Mouse (Mus musculus): ENCODE data around the gene Cby1.
"Not testable (repeated sequence)": the region's sequence is repeated elsewhere in the genome, so short reads cannot be mapped to it uniquely, and the experiment has no call there.

Cby1 gene

GRCm38 (mm10) chr15:79658531-79659375 lies at the start of gene Cby1, which contains the start of gene Fam227a:
Gene Cby1 (plus strand): TSS chr15:79659199.
Gene Fam227a (minus strand): TSS chr15:79658956.
- peak; percentile 89 for DNase-seq (ENCODE audit: low spot score)

GRCm38 (mm10) chr15:79609226-79609625 lies 49.8 kb upstream of the Cby1 start:
- no peak for DNase-seq (ENCODE audit: low spot score)

- DNase-seq (ENCODE audit: low spot score): no peak
Observed at GRCm38 (mm10) chr15:79615501-79615900, 43.5 kb upstream of the Cby1 start.

GRCm38 (mm10) chr15:79616729-79617128 lies 42.3 kb upstream of the Cby1 start:
- no peak for DNase-seq (ENCODE audit: low spot score)

DNA sequence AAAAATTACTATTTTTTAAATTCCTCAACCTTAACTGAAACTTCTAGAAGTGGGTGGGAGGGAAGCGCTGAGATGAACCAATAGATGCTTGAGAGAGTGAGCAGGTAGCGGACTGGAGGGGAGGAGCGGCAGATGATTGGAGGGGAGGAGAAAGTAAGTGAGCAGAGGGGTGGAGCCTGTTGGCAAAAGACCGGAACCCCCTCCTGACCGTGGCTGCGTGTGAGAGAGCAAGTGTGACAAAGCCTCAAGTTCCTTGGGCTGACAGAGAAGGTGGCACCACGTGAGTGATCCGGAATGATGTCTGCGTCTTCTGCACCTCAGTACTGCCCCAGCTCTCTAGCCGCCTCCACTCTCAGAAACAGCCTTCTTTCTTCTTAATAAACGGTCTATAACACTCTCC lies 41.9 kb upstream of the Cby1 start:
- DNase-seq (ENCODE audit: low spot score): no peak

GRCm38 (mm10) chr15:79618456-79618855 lies 40.5 kb upstream of the Cby1 start:
- no peak for DNase-seq (ENCODE audit: low spot score)

- no peak for DNase-seq (ENCODE audit: low spot score)
Observed at GRCm38 (mm10) chr15:79619770-79620414, 39.1 kb upstream of the Cby1 start.

GRCm38 (mm10) chr15:79630471-79630870 lies 28.5 kb upstream of the Cby1 start:
- DNase-seq (ENCODE audit: low spot score): no peak

- DNase-seq (ENCODE audit: low spot score): no peak
Observed at GRCm38 (mm10) chr15:79641135-79641817, 17.7 kb upstream of the Cby1 start.

DNA sequence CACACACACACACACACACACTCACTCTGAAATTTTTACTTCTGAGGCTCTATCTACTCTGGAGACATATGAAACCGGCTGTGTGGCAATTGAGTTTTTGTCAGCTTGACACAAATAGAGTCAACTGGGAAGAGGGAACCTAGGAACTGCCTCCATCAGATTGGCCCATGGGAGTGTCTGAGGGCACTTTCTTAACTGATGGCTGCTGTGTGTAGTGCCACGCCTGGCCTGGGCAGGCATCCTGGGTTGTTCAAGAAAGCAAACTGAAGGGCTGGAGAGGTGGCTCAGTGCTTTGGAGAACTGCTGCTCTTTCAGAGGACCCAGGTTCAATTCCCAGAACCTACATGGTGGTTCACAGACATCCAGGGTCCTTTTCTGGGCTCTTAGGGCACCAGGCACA lies 13.5 kb upstream of the Cby1 start:
- no peak for DNase-seq (ENCODE audit: low spot score)

DNA sequence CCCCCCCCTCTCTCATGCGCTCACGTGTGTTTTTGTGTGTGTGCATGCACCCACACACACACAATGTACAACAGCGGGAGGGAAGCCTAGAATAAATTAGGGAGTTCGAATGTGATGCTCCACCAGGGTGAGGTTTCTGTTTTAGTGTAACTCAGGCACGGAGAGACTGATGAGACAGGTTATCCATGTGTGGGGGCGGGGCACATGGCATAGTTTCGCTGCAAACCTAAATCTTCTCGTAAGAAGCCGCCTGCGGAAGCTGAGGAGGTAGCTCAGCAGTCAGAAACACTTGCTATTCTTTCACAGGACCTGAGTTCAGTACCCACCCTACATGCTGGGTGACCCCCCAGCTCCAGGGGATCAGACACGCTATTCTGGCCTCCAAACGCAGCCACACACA lies 10.9 kb upstream of the Cby1 start:
- DNase-seq (ENCODE audit: low spot score): no peak

GRCm38 (mm10) chr15:79650569-79650968 lies 8.4 kb upstream of the Cby1 start:
- DNase-seq (ENCODE audit: low spot score): no peak

DNA sequence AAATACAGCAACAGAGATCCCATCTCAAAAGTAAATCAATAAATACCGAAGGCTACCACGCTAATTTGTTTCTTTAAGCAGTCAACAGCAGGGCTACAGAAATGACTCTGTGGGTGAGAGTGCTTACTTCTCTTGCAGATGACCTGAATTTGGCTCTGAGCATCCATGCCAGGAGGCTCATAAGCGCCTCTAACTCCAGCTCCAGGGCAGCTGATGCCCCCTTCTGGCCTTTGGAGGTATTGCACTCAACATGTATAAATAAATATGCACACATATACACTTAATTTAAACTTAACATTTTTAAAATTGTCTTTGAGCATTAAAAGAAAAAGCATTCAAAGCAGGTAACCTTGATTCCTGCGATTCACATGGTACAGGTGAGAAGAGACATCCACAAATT lies 7.5 kb upstream of the Cby1 start:
- DNase-seq (ENCODE audit: low spot score): no peak

DNA sequence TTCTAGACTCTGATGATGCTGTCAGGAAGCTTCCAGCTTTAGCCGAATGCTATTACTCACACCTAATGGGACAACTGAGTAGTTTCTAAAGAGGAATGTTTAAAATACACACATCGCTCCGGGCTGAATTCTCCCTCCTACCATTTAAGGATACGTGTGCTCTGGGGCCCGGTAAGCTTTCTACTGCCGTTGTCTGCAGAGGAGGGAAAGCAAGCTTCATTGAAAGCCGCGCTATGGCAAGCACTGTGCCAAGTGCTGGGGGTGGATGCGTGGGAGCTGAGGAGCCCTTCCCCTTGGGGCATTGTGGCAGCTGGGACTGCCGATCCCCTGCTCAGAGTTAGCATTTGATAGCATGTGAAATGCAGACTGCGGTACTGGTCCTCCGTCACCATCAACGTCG lies 2.5 kb upstream of the Cby1 start:
- DNase-seq (ENCODE audit: low spot score): no peak

GRCm38 (mm10) chr15:79657837-79658530 lies 1.0 kb upstream of the Cby1 start:
- DNase-seq (ENCODE audit: low spot score): peak; percentile 91

- no peak for DNase-seq (ENCODE audit: low spot score)
Observed at GRCm38 (mm10) chr15:79661852-79662251, 2.9 kb downstream of the Cby1 start.

- DNase-seq (ENCODE audit: low spot score): no peak
Observed at GRCm38 (mm10) chr15:79664666-79665065, 5.7 kb downstream of the Cby1 start.

DNA sequence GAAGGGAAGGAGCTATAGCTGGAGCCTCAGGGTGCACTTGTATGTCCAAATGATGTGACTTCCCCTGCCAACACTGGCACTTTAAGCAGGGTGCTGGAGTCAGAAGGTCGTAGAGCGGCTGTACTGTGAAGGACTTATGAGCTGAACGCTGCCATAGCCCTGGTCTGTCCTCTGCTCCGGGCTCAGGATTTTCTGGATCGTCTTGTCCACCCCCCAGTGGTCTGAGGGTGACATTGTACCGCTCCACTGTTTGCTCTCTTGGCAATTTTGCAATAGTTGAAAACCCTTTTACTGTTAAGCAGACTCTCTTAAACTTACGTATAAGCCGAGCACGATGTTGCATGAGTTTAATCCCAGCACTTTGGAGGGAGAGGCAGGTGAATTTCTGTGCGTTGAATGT lies 10.2 kb downstream of the Cby1 start:
- no peak for DNase-seq (ENCODE audit: low spot score)

DNA sequence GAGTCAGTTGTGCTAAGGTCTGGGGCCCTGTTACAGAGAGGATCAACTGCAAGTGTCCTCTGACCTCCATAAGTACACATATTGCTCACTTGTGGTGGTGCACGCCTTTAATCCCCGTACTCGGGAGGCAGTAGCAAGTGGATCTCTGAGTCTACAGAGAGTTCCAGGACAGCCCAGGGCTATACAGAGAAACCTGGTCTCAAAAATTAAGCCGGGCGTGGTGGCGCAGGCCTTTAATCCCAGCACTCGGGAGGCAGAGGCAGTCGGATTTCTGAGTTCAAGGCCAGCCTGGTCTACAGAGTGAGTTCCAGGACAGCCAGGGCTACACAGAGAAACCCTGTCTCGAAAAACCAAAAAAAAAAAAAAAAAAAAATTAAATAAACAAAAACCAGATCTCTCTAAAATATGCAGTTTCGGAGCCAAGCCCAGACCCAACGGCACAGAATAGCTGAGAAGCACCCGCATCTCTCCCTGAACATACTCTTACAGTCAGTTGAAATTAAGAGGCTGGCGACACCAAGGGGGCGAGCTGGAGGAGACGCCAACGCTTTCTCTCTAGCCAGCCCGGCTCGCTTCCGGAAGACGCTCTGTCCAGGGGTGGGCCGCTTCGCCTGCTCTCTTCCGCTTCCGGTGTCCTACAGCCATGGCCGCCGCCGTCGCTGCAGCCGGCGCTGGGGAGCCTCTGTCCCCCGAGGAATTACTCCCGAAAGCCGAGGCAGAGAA lies 11.4 kb downstream of the Cby1 start, which contains the start of gene Tomm22:
Gene Tomm22, plus strand, starts transcription at position 613 of the 723 bp plus-strand sequence.
- peak; percentile 62 for DNase-seq (ENCODE audit: low spot score)

DNA sequence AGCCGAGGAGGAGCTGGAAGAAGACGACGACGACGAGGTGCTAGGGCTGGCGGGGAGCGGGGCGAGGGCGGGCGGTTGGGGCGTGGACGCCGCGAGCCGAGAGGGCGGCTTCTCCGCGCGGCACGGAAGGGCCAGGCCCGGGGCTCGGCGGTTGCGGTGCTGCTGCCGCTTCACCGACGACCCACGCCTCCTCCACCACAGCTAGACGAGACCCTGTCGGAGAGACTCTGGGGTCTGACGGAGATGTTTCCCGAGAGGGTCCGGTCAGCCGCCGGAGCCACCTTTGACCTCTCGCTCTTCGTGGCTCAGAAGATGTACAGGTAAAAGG lies 11.9 kb downstream of the Cby1 start:
- no peak for DNase-seq (ENCODE audit: low spot score)

DNA sequence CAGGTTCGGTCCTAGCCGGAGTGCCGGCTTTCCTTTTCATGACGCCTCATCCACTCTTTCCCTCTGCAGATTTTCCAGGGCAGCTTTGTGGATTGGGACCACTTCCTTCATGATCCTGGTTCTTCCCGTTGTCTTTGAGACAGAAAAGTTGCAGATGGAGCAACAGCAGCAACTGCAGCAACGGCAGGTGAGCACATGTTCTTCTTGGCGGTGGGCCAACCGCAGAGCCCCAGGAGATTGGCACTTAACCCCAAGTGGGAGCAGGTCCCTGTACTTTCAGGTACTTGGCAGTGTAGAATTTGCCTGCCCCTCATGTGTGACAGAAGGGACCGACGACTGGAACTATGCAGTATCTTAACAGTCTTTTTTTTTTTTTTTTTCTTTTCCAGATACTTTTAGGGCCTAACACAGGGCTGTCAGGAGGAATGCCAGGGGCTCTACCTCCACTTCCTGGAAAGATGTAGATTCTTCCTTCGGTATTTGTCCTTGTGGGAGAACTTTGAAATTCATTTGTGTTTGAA lies 12.9 kb downstream of the Cby1 start:
- not testable (repeated sequence) for DNase-seq (ENCODE audit: low spot score)
